Mouse (Mus musculus) lung, embryonic 14.5 days (tissue): Measurements from ENCODE around the gene Timp2. TPM values are rescaled to one million over a fixed set of nuclear protein-coding genes. Genes with fewer than 3 reads are reported as not detected.
A peak's percentile ranks its signal among the peaks of the same experiment; 100 is the strongest.
"Not testable (repeated sequence)": the region's sequence is repeated elsewhere in the genome, so short reads cannot be mapped to it uniquely, and the experiment has no call there.

Experiments
- ATAC-seq: fragments of 200-750 bp; cut with Nextera tagmentation; 2 replicates; pipeline ENCODE4 v1.8.0; 2017; ENCODE audit warnings: mild to moderate bottlenecking, moderate TSS enrichment, moderate library complexity; ENCODE audit not compliant: insufficient read depth
- DNase-seq: peaks from one replicate; pipeline ENCODE4 v3.0.0-alpha.2; 2015
- H3K27ac ChIP-seq: fragments of 300-500 bp; sonication (generic); 2 replicates; pipeline ENCODE4 v1.5.1; 2014; ENCODE audit warnings: low read depth, mild to moderate bottlenecking, moderate library complexity
- H3K27me3 ChIP-seq: fragments of 300-500 bp; sonication (generic); 2 replicates; pipeline ENCODE4 v1.6.1; 2014; ENCODE audit warnings: low read length, control low read depth; ENCODE audit not compliant: insufficient read depth
- H3K36me3 ChIP-seq: fragments of 300-500 bp; sonication (generic); 2 replicates; pipeline ENCODE4 v1.6.1; 2014; ENCODE audit warnings: control low read depth; ENCODE audit not compliant: insufficient read depth
- H3K4me1 ChIP-seq: fragments of 300-500 bp; sonication (generic); 2 replicates; pipeline ENCODE4 v1.6.1; 2014; ENCODE audit warnings: antibody characterized with exemption, control low read depth; ENCODE audit not compliant: insufficient read depth
- H3K4me2 ChIP-seq: fragments of 300-500 bp; sonication (generic); 2 replicates; pipeline ENCODE4 v1.6.1; 2014; ENCODE audit warnings: mild to moderate bottlenecking
- H3K4me3 ChIP-seq: fragments of 300-500 bp; sonication (generic); 2 replicates; pipeline ENCODE4 v1.5.1; 2014; ENCODE audit warnings: low read depth, low read length
- H3K9ac ChIP-seq: fragments of 300-500 bp; sonication (generic); 2 replicates; pipeline ENCODE4 v1.6.1; 2014
- H3K9me3 ChIP-seq: fragments of 300-500 bp; sonication (generic); 2 replicates; pipeline ENCODE4 v1.6.1; 2016; ENCODE audit warnings: low read depth, low read length, control low read depth
- CTCF ChIP-seq: IDR thresholded peaks from 2 replicates; pipeline ENCODE4 v1.5.1; 2016; ENCODE audit warnings: antibody characterized with exemption, low read depth
- WGBS: fragments of 180-500 bp; shearing (Covaris S2); extraction: QIAGEN DNeasy Blood & Tissue Kit; methylation state at CpG from one replicate; pipeline ENCODE4 v1.1.7; 2014; 5-methylcytosine and 5-hydroxymethylcytosine counted together
- polyA plus RNA-seq: library from polyadenylated mRNA; unstranded; fragments of >200 nt; fragmentation: Nextera tagmentation; extraction: Ambion mirVana; gene quantifications from 2 replicates; pipeline ENCODE4 v1.2.1, GENCODE M21; 2014

Timp2 gene
- polyA plus RNA-seq, 1 experiment from 2014 or later, result 90.4 TPM

- Histone ChIP-seq H3K27ac (0 out of 2 replicates have a peak overlapping the region, but pooled peaks have one; percentile 36), H3K4me1 (no peaks in the 10 kb centered on the region), H3K4me3 (no peak overlapping the region), H3K36me3 (no peaks in the 10 kb centered on the region), H3K4me2 (0 out of 2 replicates have a peak overlapping the region, but pooled peaks have one; percentile 7), H3K27me3 (no peaks in the 10 kb centered on the region), H3K9me3 (no peaks in the 10 kb centered on the region), H3K9ac (no peak overlapping the region)
- ATAC-seq (no peak), DNase-seq (no peak)
- 59% methylated on average over 5 of the region's 5 CpGs for WGBS
- TF ChIP-seq CTCF, result no peak
These were observed 44.5 kb upstream of the Timp2 start for GRCm38 (mm10) chr11:118399891-118400565.

GRCm38 (mm10) chr11:118397806-118398530, 42.4 kb upstream of the Timp2 start:
- Histone ChIP-seq H3K36me3 (no peaks in the 10 kb centered on the region), H3K4me3 (no peak overlapping the region), H3K27ac (no peak overlapping the region), H3K9me3 (no peaks in the 10 kb centered on the region), H3K4me1 (no peaks in the 10 kb centered on the region), H3K27me3 (no peaks in the 10 kb centered on the region), H3K4me2 (no peak overlapping the region), H3K9ac (no peak overlapping the region)
- ATAC-seq (no peak), DNase-seq (no peak)
- WGBS, result 89% methylated on average over 26 of the region's 26 CpGs
- no peak for TF ChIP-seq CTCF

GRCm38 (mm10) chr11:118394538-118394937, 39.0 kb upstream of the Timp2 start:
- no peak overlapping the region for H3K27ac ChIP-seq
- H3K36me3 ChIP-seq, result no peaks in the 10 kb centered on the region
- no peak overlapping the region for H3K4me3 ChIP-seq
- no peak for TF ChIP-seq CTCF
- no peak overlapping the region for H3K9ac ChIP-seq
- no peaks in the 10 kb centered on the region for H3K9me3 ChIP-seq
- WGBS, result 51% methylated on average over 6 of the region's 6 CpGs
- no peaks in the 10 kb centered on the region for H3K4me1 ChIP-seq
- H3K27me3 ChIP-seq, result no peaks in the 10 kb centered on the region
- H3K4me2 ChIP-seq, result no peak overlapping the region
- DNase-seq (no peak), ATAC-seq (no peak)

- H3K9me3 ChIP-seq, result no peaks in the 10 kb centered on the region
- ATAC-seq (no peak), DNase-seq (no peak)
- 56% methylated on average over 5 of the region's 5 CpGs for WGBS
- no peaks in the 10 kb centered on the region for H3K27me3 ChIP-seq
- H3K4me2 ChIP-seq, result no peak overlapping the region
- TF ChIP-seq CTCF, result no peak
- H3K9ac ChIP-seq, result no peak overlapping the region
- no peaks in the 10 kb centered on the region for H3K4me1 ChIP-seq
- H3K27ac ChIP-seq, result no peak overlapping the region
- H3K36me3 ChIP-seq, result no peaks in the 10 kb centered on the region
- no peak overlapping the region for H3K4me3 ChIP-seq
These were observed 38.5 kb upstream of the Timp2 start for GRCm38 (mm10) chr11:118393991-118394390.

GRCm38 (mm10) chr11:118387816-118388215, 32.3 kb upstream of the Timp2 start:
- not testable (repeated sequence) for H3K9me3 ChIP-seq, H3K27ac ChIP-seq, H3K4me1 ChIP-seq, H3K27me3 ChIP-seq, DNase-seq, H3K4me3 ChIP-seq, H3K9ac ChIP-seq, ATAC-seq, H3K4me2 ChIP-seq, H3K36me3 ChIP-seq
- WGBS, result 86% methylated on average over 13 of the region's 13 CpGs

- ATAC-seq (peak; percentile 49; the same call in 1 of the 2 replicates), DNase-seq (peak; percentile 90)
- no peaks in the 10 kb centered on the region for H3K36me3 ChIP-seq
- peak; percentile 83 for TF ChIP-seq CTCF
- no peak overlapping the region for H3K4me3 ChIP-seq
- no peak overlapping the region for H3K27ac ChIP-seq
- H3K27me3 ChIP-seq, result no peaks in the 10 kb centered on the region; the same call in 1 of the 2 replicates
- no peak overlapping the region for H3K4me2 ChIP-seq
- 38% methylated on average over 11 of the region's 11 CpGs for WGBS
- H3K9ac ChIP-seq, result no peak overlapping the region
- no peaks in the 10 kb centered on the region for H3K9me3 ChIP-seq
- H3K4me1 ChIP-seq, result no peaks in the 10 kb centered on the region
These were observed 23.9 kb upstream of the Timp2 start for GRCm38 (mm10) chr11:118379251-118380009.

- DNase-seq (no peak), ATAC-seq (no peak)
- no peak overlapping the region for H3K27ac ChIP-seq
- H3K9ac ChIP-seq, result no peak overlapping the region
- no peaks in the 10 kb centered on the region for H3K9me3 ChIP-seq
- H3K4me1 ChIP-seq, result no peaks in the 10 kb centered on the region
- no peaks in the 10 kb centered on the region for H3K36me3 ChIP-seq
- H3K27me3 ChIP-seq, result no peaks in the 10 kb centered on the region; the same call in 1 of the 2 replicates
- H3K4me3 ChIP-seq, result no peak overlapping the region
- H3K4me2 ChIP-seq, result no peak overlapping the region
- 76% methylated on average over 6 of the region's 6 CpGs for WGBS
- TF ChIP-seq CTCF, result no peak
These were observed 23.1 kb upstream of the Timp2 start for GRCm38 (mm10) chr11:118378656-118379055.

- not testable (repeated sequence) for H3K27me3 ChIP-seq, H3K4me3 ChIP-seq, H3K27ac ChIP-seq, H3K4me2 ChIP-seq, H3K36me3 ChIP-seq, DNase-seq, ATAC-seq, H3K4me1 ChIP-seq, H3K9ac ChIP-seq, H3K9me3 ChIP-seq
These were observed 20.8 kb upstream of the Timp2 start for GRCm38 (mm10) chr11:118376323-118376722.
